Mouse (Mus musculus) hematopoietic stem cell, adult 5-6 weeks (primary cell): Measurements from ENCODE around the gene Arf1. TPM values are rescaled to one million over a fixed set of nuclear protein-coding genes. Genes with fewer than 3 reads are reported as not detected.
A peak's percentile ranks its signal among the peaks of the same experiment; 100 is the strongest.

Experiments
- ATAC-seq, 2 experiments: fragments of 125-278 bp in 1 of 2; replicated peaks in 1 of 2; 2 replicates each; pipeline ENCODE4 v1.8.0; 2016 to 2017; ENCODE audit warnings: inconsistent platforms in 2 of 2, mild to moderate bottlenecking in 2 of 2, moderate number of reproducible peaks in 2 of 2, low read depth in 1 of 2, moderate TSS enrichment in 1 of 2; ENCODE audit not compliant: low FRiP score in 2 of 2, poor library complexity in 2 of 2, severe bottlenecking in 2 of 2, insufficient read depth in 1 of 2, low TSS enrichment in 1 of 2
- total RNA-seq: library from RNA; stranded (forward); fragments of 172-1452, 232-1000 nt; gene quantifications from 2 replicates; pipeline ENCODE4 v1.2.3, GENCODE M21; 2017

Gene Arf1
- total RNA-seq, 1 experiment from 2014 or later = 263 TPM

GRCm38 (mm10) chr11:59164384-59164783 lies 63.7 kb downstream of the Arf1 start:
- no peak for ATAC-seq

DNA sequence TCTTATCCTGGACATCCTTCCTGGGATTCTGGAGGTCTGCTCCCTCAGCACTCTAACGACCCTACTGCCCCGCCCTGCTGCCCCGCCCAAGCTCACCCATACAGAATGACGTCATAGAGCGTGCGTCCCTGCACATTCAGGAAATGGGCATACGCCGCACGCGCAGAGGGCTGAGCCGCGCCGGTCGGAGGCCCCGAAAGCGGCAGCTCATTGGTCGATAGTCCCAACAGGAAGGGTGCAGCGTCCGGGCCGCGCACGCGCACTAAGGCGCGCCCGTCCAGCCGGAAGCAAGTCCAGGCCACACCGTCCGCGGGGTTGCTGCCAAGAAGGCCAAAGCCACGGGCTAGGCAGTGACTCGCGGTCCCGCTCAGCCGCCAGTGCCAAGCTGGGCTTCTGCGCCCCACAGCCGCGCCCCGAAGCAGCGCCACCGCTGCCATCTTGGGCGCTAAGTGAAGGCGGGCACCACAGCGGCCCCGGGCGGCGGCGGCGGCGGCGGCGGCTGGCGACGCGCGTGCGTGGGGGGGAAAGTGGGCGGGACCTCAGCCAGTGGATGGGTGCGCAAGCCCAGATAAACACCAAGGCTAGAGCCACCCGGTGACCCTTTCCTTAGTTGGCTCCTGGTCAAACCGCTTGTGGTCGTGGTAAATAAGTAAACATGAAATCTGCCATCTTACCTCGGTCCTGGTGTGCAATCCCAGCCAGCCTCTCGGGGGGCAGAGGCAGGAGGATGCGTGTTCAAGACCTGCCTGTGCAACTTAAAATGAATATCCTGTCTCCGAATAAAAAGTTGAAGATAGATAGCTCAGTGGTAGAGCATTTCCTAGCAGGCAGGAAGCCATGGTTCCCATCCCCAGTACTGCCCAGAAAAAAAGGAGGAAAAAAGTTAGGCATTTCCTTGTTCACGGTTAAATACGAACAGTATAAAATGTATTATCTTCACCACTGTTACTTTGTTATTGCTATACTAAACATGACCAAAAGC lies 64.5 kb downstream of the Arf1 start, which contains the start of gene Iba57:
Gene Iba57 (minus strand): TSS at position 485 of the 982 bp plus-strand sequence.
- ATAC-seq = peak; percentile 95 to 97

DNA sequence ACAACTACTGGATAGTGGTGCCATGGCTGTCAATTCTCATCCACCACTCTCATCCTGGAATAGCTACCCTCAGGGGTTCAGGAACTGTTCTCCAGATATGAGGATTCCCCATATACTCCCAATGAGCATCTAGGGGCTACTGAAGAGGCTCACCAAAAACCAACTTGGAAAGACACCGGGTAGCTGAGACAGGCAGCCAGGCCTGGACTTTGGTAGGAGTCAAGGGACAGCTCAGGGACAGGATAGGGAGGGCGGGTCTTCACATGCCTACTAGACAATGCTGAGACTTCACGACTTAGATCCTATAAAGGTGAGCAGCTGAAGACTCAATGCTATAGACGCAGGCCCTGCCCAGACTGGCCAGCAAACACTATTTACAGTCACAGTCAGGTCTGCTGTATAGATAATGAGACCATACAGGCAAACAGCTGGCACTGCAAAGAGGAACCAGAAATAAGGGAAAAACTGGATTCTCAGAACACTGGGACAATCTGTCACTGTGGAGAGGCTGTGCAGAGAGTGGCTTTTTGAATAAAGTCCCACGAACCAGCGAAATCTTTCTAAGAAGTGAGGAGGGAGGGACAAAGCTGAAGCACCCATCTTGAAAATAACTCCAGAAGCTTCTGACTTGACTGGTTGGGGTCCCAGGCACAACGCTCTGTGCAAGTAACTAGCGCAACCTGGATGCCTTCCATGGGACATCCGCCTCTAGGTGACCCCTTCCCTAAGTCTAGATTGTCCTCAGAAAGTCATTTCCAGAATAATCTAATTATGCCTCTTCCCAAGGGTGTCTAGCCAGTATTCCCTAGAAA lies 65.4 kb downstream of the Arf1 start:
- 0 out of 4 replicates have a peak, but pooled peaks have one; percentile 1 to 12 for ATAC-seq

Other genes starting within 250 kb of the Arf1 start
- gene Obscn, start 91.9 kb downstream of the Arf1 start, total RNA-seq = 0.10 and 0.38 TPM in 2 replicates
- 5.6 and 6.1 TPM in 2 replicates for gene Iba57, start 64.5 kb downstream of the Arf1 start, total RNA-seq
- not detected in 2 replicates for gene Gjc2, start 45.1 kb downstream of the Arf1 start, total RNA-seq
- 48.5 and 54.2 TPM in 2 replicates for gene Guk1, start 36.1 kb downstream of the Arf1 start, total RNA-seq
- gene Mrpl55, start 25.8 kb downstream of the Arf1 start, total RNA-seq = 47.6 and 49.0 TPM in 2 replicates
- 16.6 and 23.1 TPM in 2 replicates for gene 2310033P09Rik, start 19.9 kb downstream of the Arf1 start, total RNA-seq
- gene Wnt3a, start 62.5 kb upstream of the Arf1 start, total RNA-seq = not detected in 2 replicates
- gene Wnt9a, start 78.7 kb upstream of the Arf1 start, total RNA-seq = 0.30 TPM in 1 of 2 replicates, not detected in the other
- not detected in 2 replicates for gene Prss38, start 147.4 kb upstream of the Arf1 start, total RNA-seq
- gene Jmjd4, start 221.8 kb upstream of the Arf1 start, total RNA-seq = 5.3 and 7.8 TPM in 2 replicates
- gene Snap47, start 222.9 kb upstream of the Arf1 start, total RNA-seq = 9.7 and 16.4 TPM in 2 replicates
- gene Zfp867, start 244.2 kb upstream of the Arf1 start, total RNA-seq = 5.9 and 7.9 TPM in 2 replicates